Mouse (Mus musculus) liver, embryonic 16.5 days (tissue): ENCODE data around the gene Sh3bp5. TPM values are rescaled to one million over a fixed set of nuclear protein-coding genes. Genes with fewer than 3 reads are reported as not detected.
A peak's percentile ranks its signal among the peaks of the same experiment; 100 is the strongest.

Source experiments
- ATAC-seq: fragments of 200-750 bp; cut with Nextera tagmentation; 2 replicates; pipeline ENCODE4 v1.8.0; 2017; ENCODE audit warnings: low read depth, mild to moderate bottlenecking, moderate number of reproducible peaks, moderate library complexity
- H3K27ac ChIP-seq: fragments of 300-500 bp; sonication (generic); 2 replicates; pipeline ENCODE4 v1.5.1; 2014; ENCODE audit warnings: mild to moderate bottlenecking, low read length
- H3K27me3 ChIP-seq: fragments of 300-500 bp; sonication (generic); 2 replicates; pipeline ENCODE4 v1.6.1; 2014; ENCODE audit warnings: low read depth, low read length, mixed read lengths; ENCODE audit not compliant: control insufficient read depth, insufficient read depth
- H3K36me3 ChIP-seq: fragments of 300-500 bp; sonication (generic); 2 replicates; pipeline ENCODE4 v1.6.1; 2014; ENCODE audit warnings: mild to moderate bottlenecking; ENCODE audit not compliant: control insufficient read depth, insufficient read depth
- H3K4me1 ChIP-seq: fragments of 300-500 bp; sonication (generic); 2 replicates; pipeline ENCODE4 v1.6.1; 2014; ENCODE audit warnings: low read depth, low read length, mixed read lengths; ENCODE audit not compliant: control insufficient read depth
- H3K4me2 ChIP-seq: fragments of 300-500 bp; sonication (generic); 2 replicates; pipeline ENCODE4 v1.6.1; 2014; ENCODE audit warnings: low read depth, low read length, mixed read lengths
- H3K4me3 ChIP-seq: fragments of 300-500 bp; sonication (generic); 2 replicates; pipeline ENCODE4 v1.5.1; 2014; ENCODE audit warnings: low read depth, mild to moderate bottlenecking, low read length
- H3K9ac ChIP-seq: fragments of 300-500 bp; sonication (generic); 2 replicates; pipeline ENCODE4 v1.6.1; 2014; ENCODE audit warnings: low read depth, low read length
- H3K9me3 ChIP-seq: fragments of 300-500 bp; sonication (generic); replicated peaks from 2 replicates; pipeline ENCODE4 v1.6.1; 2016; ENCODE audit warnings: low read length; ENCODE audit not compliant: control insufficient read depth
- WGBS: fragments of 180-500 bp; shearing (Covaris S2); extraction: QIAGEN DNeasy Blood & Tissue Kit; methylation state at CpG from one replicate; pipeline ENCODE4 v1.1.7; 2014; ENCODE audit not compliant: insufficient replicate concordance; 5-methylcytosine and 5-hydroxymethylcytosine counted together
- polyA plus RNA-seq: library from polyadenylated mRNA; unstranded; fragments of >200 nt; fragmentation: Nextera tagmentation; extraction: Ambion mirVana; gene quantifications from 2 replicates; pipeline ENCODE4 v1.2.1, GENCODE M21; 2015

Sh3bp5 gene
- polyA plus RNA-seq, 1 experiment from 2014 or later = 22.1 TPM

DNA sequence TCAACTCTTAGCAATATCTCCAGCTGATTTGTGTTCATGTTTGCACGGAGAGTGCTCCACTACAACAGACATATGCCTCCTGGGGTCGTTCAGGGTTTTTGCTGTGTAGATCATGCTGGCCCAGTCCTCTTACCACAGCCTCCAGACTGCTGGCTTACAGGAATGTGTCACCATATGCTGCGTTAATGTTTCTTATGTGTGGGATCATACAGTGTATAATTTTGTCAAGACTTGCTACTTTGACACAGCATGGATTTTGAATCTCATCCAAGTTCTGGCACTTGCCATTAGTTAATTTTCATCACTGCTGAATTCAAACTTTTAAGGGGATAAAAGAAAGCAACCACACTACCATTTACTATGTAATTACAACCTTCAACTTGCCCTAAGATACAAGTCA lies 100.1 kb downstream of the Sh3bp5 start:
- WGBS = 40% methylated on average over 3 of the region's 3 CpGs
- Histone ChIP-seq H3K4me2 (peak overlapping the region; percentile 69), H3K36me3 (no peaks in the 10 kb centered on the region; the same call in 1 of the 2 replicates), H3K4me1 (peaks cover 19% of the 10 kb centered on the region), H3K9ac (peak overlapping the region; percentile 59; the same call in 1 of the 2 replicates), H3K4me3 (peak overlapping the region; percentile 94), H3K9me3 (no peaks in the 10 kb centered on the region), H3K27ac (no peak overlapping the region), H3K27me3 (no peaks in the 10 kb centered on the region)
- ATAC-seq = no peak

DNA sequence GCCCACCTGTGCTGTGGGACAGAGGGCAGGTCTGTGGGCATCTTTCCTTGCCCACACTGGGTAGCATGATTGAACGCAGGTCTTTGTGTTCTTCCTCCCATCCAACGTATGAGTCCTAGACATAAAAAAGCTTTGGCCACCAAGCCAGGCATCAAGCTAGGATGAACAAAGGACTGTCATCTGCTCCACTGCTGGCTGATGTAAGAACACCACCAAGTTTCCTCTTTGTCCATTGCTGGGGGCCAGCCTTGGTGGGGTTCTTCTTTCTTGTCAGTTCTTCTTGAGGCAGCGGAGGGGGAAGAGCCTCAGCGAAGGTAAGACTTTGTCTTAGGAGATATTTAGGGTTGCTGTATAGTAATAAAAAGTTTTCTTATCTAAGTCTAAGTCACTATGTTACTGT lies 104.9 kb downstream of the Sh3bp5 start:
- no peak overlapping the region for H3K4me3 ChIP-seq
- WGBS = 45% methylated on average over 4 of the region's 4 CpGs
- H3K27ac ChIP-seq = no peak overlapping the region
- H3K9ac ChIP-seq = no peak overlapping the region
- no peak overlapping the region for H3K4me2 ChIP-seq
- no peaks in the 10 kb centered on the region for H3K27me3 ChIP-seq
- ATAC-seq = no peak
- no peaks in the 10 kb centered on the region for H3K36me3 ChIP-seq
- peaks cover 5% of the 10 kb centered on the region for H3K4me1 ChIP-seq
- no peaks in the 10 kb centered on the region for H3K9me3 ChIP-seq

DNA sequence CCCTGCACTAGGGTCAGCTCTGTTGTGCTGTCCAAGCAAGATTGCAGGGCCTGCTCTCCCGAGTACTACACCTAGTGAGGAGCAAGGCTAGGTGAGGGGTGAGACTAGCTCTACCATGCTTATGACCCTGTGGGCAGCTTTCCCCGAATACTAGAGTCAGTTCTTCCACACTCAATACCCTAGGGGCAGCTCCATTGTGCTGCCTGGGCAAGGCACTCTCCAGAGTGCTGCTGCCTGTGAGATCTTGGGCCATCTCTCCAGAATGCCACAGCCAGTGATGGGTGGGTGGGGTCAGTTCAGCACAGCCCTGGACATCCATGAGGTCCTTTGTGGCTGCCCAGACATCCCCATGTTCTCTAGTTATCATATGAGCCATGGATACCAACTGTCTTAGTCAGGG lies 106.1 kb downstream of the Sh3bp5 start:
- no peaks in the 10 kb centered on the region for H3K27me3 ChIP-seq
- H3K27ac ChIP-seq = no peak overlapping the region
- no peak overlapping the region for H3K4me3 ChIP-seq
- H3K36me3 ChIP-seq = no peaks in the 10 kb centered on the region
- no peak overlapping the region for H3K4me2 ChIP-seq
- ATAC-seq = no peak
- H3K4me1 ChIP-seq = no peaks in the 10 kb centered on the region; the same call in 1 of the 2 replicates
- no peak overlapping the region for H3K9ac ChIP-seq
- 47% methylated on average over 2 of the region's 2 CpGs for WGBS
- no peaks in the 10 kb centered on the region for H3K9me3 ChIP-seq

DNA sequence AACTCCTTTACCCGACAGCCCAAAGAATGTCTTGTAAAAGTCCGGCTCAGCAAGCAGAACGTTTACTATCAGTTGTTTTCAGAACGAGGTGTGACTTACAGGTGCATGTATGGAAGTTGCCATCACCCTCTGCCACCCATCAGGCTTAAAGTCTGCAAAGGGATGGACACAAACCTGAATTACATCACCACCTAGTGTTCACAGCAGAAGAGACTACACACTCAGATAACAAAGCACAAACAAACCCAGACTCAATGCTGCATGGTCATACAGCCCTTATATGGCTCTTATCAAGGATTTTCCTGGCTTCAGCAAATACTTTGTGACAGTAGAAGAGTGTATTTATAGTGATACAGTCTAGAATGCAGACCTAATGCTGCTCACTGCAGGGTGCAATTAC lies 108.2 kb downstream of the Sh3bp5 start:
- no peaks in the 10 kb centered on the region for H3K36me3 ChIP-seq
- no peak overlapping the region for H3K4me3 ChIP-seq
- H3K27me3 ChIP-seq = no peaks in the 10 kb centered on the region
- ATAC-seq = no peak
- no peak overlapping the region for H3K9ac ChIP-seq
- 51% methylated on average over 4 of the region's 4 CpGs for WGBS
- H3K4me1 ChIP-seq = peaks cover 14% of the 10 kb centered on the region
- H3K9me3 ChIP-seq = no peaks in the 10 kb centered on the region
- no peak overlapping the region for H3K27ac ChIP-seq
- no peak overlapping the region for H3K4me2 ChIP-seq

DNA sequence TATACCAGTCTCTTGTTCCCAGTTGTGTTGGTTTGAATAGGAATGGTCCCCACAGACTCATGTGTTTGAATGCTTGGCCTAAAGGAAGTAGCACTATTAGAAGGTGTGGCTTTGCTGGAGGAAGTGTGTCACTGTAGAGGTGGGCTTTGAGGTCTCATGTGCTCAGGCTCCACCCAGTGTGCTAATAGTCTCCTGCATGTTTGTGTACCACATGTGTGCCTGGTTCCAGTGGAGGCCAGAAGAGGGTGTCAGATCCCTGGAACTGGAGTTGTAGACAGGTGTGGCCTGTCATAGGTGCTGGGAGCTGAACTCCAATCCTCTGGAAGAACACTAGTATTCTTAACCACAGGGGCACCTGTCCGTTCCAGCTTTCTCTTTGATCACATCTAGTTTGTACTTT lies 108.7 kb downstream of the Sh3bp5 start:
- Histone ChIP-seq H3K9ac (no peak overlapping the region), H3K27ac (no peak overlapping the region), H3K4me3 (no peak overlapping the region), H3K9me3 (no peaks in the 10 kb centered on the region), H3K27me3 (no peaks in the 10 kb centered on the region), H3K36me3 (no peaks in the 10 kb centered on the region), H3K4me1 (peaks cover 14% of the 10 kb centered on the region), H3K4me2 (no peak overlapping the region)
- ATAC-seq = no peak
- WGBS = 67% methylated on average over 1 of the region's 1 CpGs

DNA sequence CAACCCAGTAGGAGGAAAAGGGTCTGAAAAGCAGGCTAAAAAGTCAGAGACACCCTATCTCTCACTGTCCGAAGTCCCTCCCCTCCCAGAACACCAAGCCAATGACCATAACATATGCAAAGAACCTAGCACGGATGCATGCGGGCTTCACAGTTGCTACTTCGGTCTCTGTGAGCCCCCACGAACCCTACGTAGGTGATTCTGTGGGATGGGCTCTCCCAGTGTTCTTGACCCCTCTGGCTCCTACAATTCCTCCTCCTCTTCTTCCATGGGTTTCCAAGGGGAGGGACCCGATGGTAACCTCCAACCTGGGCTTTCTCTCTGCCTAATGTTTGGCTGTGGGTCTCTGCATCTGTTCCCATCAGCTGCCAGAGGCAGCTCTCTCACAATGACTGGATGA lies 109.1 kb downstream of the Sh3bp5 start:
- no peak overlapping the region for H3K4me3 ChIP-seq
- no peaks in the 10 kb centered on the region for H3K36me3 ChIP-seq
- H3K27me3 ChIP-seq = no peaks in the 10 kb centered on the region
- H3K4me1 ChIP-seq = peaks cover 14% of the 10 kb centered on the region
- H3K9ac ChIP-seq = no peak overlapping the region
- H3K4me2 ChIP-seq = no peak overlapping the region
- no peak for ATAC-seq
- H3K27ac ChIP-seq = no peak overlapping the region
- WGBS = 69% methylated on average over 7 of the region's 7 CpGs
- H3K9me3 ChIP-seq = no peaks in the 10 kb centered on the region

DNA sequence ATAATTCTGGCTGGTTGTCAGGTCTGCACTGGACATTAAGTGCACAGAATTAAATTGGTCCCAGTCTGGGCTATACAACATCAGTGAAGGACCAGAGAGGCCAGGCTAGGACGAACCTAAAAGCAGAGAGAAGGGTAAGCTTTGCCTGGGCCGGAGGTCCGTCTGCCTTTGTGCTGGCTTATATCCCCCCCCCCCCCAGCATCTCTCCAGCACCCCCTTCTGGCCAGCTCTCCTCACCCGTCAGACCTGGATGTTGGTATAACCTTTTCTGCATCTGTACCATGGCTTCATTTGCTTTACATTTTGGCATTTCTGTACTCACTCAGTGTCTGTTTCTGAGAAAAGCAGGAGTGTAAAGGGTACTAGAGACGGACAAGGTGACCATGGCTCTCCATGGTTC lies 110.3 kb downstream of the Sh3bp5 start:
- 31% methylated on average over 5 of the region's 5 CpGs for WGBS
- ATAC-seq = no peak
- H3K9me3 ChIP-seq = no peaks in the 10 kb centered on the region

DNA sequence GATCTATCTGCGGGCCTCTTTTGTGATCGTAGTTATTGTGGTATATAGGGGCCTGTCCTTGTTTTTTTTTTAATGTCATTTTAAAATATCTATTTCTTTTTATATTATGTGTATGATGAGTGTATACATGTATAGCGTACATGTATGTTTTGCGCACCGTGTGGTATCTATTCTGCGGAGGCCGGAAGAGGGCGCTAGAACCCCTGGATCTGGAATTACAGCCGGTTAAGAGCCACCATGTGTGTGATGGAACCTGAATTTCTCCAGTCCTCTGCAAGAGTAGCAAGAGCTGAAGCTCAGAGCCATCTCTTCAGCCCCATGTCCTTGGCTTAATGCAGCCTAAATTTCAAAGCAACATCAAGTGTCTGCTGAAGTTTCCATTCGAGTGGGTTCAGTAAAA lies 111.0 kb downstream of the Sh3bp5 start:
- 50% methylated on average over 10 of the region's 10 CpGs for WGBS
- H3K4me2 ChIP-seq = peak overlapping the region; percentile 83; the same call in 1 of the 2 replicates
- H3K36me3 ChIP-seq = no peaks in the 10 kb centered on the region
- H3K4me1 ChIP-seq = peaks cover 14% of the 10 kb centered on the region
- no peaks in the 10 kb centered on the region for H3K27me3 ChIP-seq
- peak overlapping the region; percentile 54 for H3K4me3 ChIP-seq
- no peak overlapping the region; the same call in 1 of the 2 replicates for H3K27ac ChIP-seq
- ATAC-seq = no peak
- no peak overlapping the region for H3K9ac ChIP-seq
- H3K9me3 ChIP-seq = no peaks in the 10 kb centered on the region

More for the DNA sequence above, 110.3 kb downstream of the Sh3bp5 start:
- H3K36me3 ChIP-seq = no peaks in the 10 kb centered on the region
- H3K4me1 ChIP-seq = peaks cover 14% of the 10 kb centered on the region
- H3K27ac ChIP-seq = no peak overlapping the region
- H3K27me3 ChIP-seq = no peaks in the 10 kb centered on the region
- no peak overlapping the region for H3K9ac ChIP-seq
- no peak overlapping the region for H3K4me3 ChIP-seq
- no peak overlapping the region for H3K4me2 ChIP-seq

DNA sequence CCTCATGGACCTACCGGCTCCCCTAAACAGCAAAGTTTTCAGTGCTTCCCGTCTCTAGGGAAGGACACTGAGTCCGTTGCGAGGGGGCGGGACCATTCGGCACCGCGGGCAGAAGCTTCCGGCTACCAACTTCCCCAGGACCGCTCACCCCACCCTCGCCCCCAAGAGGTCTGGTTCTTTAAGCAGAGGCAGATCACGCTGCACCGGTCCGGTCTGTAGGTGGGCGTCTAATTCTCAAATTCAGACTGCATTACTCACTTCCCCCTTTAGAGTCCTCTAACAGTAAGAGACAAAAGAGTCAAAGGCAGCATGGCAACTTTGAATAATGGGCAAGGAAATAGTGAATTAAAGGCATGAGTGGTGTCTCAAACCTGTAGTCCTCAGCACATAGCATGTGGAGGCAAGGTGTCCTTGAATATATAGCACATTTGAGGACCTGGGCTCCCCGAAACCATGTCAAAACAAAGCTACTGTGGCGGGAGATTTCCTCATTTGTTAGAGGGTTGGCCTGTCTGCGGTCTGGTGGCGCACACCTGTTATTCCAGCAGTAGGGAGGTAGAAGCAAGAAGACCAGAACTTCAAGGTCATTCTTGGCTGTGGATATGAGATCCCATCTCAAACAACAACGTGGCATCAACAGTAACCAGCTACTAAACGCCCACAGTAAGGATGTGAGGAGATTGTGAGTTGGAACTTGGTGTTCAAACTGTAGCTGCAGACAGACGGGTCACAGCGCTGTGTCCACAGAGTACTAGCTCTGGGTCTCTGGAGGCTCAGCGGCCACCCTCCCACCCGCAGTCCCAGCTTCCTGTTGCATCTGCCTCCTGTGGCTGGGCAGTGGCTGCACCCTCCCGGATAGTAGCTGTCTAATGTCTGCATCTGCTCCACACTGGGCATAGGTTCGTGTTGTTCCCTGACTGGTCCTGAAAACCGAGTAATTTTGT lies 111.8 kb downstream of the Sh3bp5 start, which contains the start of gene Dnah1:
TSS of gene Dnah1 (minus strand) at position 48 of the 944 bp plus-strand sequence.
- Histone ChIP-seq H3K9ac (peak within 1 kb of the TSS; percentile 56), H3K36me3 (no peaks in the 10 kb centered on the region), H3K27ac (peak within 1 kb of the TSS; percentile 55), H3K4me3 (peak within 1 kb of the TSS; percentile 54), H3K4me1 (peaks cover 14% of the 10 kb centered on the region), H3K27me3 (no peaks in the 10 kb centered on the region), H3K9me3 (no peaks in the 10 kb centered on the region), H3K4me2 (peak within 1 kb of the TSS; percentile 83)
- peak; percentile 57 for ATAC-seq
- 10% methylated on average over 28 of the region's 28 CpGs for WGBS
